Mouse (Mus musculus) bone marrow macrophage, adult 2 months (primary cell): Measurements from ENCODE around the gene Trappc6b.

ENCODE experiments used
- CTCF ChIP-seq: IDR thresholded peaks from 2 replicates; pipeline ENCODE4 v1.5.1; 2012; ENCODE audit warnings: low read depth, mild to moderate bottlenecking, low read length, moderate library complexity
- POLR2A ChIP-seq: IDR thresholded peaks from 2 replicates; pipeline ENCODE4 v1.6.1; 2012; ENCODE audit warnings: mild to moderate bottlenecking, low read depth, low read length, borderline replicate concordance

DNA sequence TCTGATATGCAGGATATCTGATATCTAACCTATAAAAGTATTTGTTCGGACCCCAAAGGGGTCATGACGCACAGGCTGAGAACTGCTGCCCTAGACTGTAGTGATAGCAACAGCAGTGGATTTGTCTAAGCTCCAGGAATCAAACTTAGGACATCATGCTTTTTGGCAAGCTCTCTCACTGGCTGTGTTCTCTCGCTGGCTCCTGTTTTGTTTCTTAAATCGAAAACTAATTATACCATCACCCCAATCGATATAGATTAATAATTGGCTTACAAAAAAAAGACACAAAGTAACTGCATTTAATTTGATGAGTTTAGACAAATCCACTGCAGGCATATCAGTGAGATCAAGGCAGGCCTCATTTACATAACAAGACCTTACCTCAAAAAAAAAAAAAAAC lies 45.2 kb upstream of the Trappc6b start:
- no peak for TF ChIP-seq CTCF
- no peak for TF ChIP-seq POLR2A
